Mouse (Mus musculus) spleen, adult 18-20 months (tissue): ENCODE results near the gene Tvp23b.

Experiments used
- DNase-seq, 2 experiments: peaks; one replicate each; pipeline ENCODE4 v3.0.0; 2022; ENCODE audit warnings: mixed read lengths in 2 of 2

Gene Tvp23b

GRCm38 (mm10) chr11:62901699-62902323, 22.6 kb downstream of the Tvp23b start:
- DNase-seq: peak in 1 of 2 experiments; percentile 31

GRCm38 (mm10) chr11:62903871-62904495, 24.7 kb downstream of the Tvp23b start:
- no peak for DNase-seq

GRCm38 (mm10) chr11:62909720-62910306, 30.6 kb downstream of the Tvp23b start:
- DNase-seq: peak in 1 of 2 experiments; percentile 24

GRCm38 (mm10) chr11:62911362-62911761, 32.1 kb downstream of the Tvp23b start:
- no peak for DNase-seq

- no peak for DNase-seq
Observed at GRCm38 (mm10) chr11:62913141-62913540, 33.9 kb downstream of the Tvp23b start.

- peak in 1 of 2 experiments; percentile 21 for DNase-seq
Observed at GRCm38 (mm10) chr11:62914532-62914931, 35.3 kb downstream of the Tvp23b start.

- DNase-seq: no peak
Observed at GRCm38 (mm10) chr11:62915486-62915885, 36.2 kb downstream of the Tvp23b start.

- no peak for DNase-seq
Observed at GRCm38 (mm10) chr11:62916765-62917164, 37.5 kb downstream of the Tvp23b start.

- no peak for DNase-seq
Observed at GRCm38 (mm10) chr11:62919946-62920742, 40.9 kb downstream of the Tvp23b start.

- DNase-seq: no peak
Observed at GRCm38 (mm10) chr11:62920743-62921050, 41.4 kb downstream of the Tvp23b start.

GRCm38 (mm10) chr11:62921052-62921977, 42.1 kb downstream of the Tvp23b start:
- DNase-seq: peak; percentile 55 to 70

- DNase-seq: no peak
Observed at GRCm38 (mm10) chr11:62924091-62924761, 45.0 kb downstream of the Tvp23b start.

- DNase-seq: no peak
Observed at GRCm38 (mm10) chr11:62929799-62930198, 50.5 kb downstream of the Tvp23b start.

- DNase-seq: no peak
Observed at GRCm38 (mm10) chr11:62930574-62930973, 51.3 kb downstream of the Tvp23b start.

- no peak for DNase-seq
Observed at GRCm38 (mm10) chr11:62931141-62931540, 51.9 kb downstream of the Tvp23b start.

GRCm38 (mm10) chr11:62933099-62933498, 53.8 kb downstream of the Tvp23b start:
- no peak for DNase-seq

GRCm38 (mm10) chr11:62934795-62935514, 55.7 kb downstream of the Tvp23b start:
- DNase-seq: no peak

GRCm38 (mm10) chr11:62937986-62938385, 58.7 kb downstream of the Tvp23b start:
- no peak for DNase-seq

GRCm38 (mm10) chr11:62938921-62939320, 59.7 kb downstream of the Tvp23b start:
- no peak for DNase-seq

GRCm38 (mm10) chr11:62940176-62940575, 60.9 kb downstream of the Tvp23b start:
- DNase-seq: no peak

GRCm38 (mm10) chr11:62943538-62943937, 64.3 kb downstream of the Tvp23b start:
- no peak for DNase-seq
